Mouse (Mus musculus): Measurements from ENCODE around the gene Rrp36. TPM values are rescaled to one million over a fixed set of nuclear protein-coding genes. Genes with fewer than 3 reads are reported as not detected.
A peak's percentile ranks its signal among the peaks of the same experiment; 100 is the strongest.

Rrp36 gene
- polyA plus RNA-seq, 1 experiment from 2014 or later = 54.4 TPM

- peak overlapping the region; percentile 86 for H3K9ac ChIP-seq
- H3K4me2 ChIP-seq = peak overlapping the region; percentile 86
- H3K4me3 ChIP-seq (replicated peaks) = peak overlapping the region; percentile 65
- H3K4me1 ChIP-seq = peaks cover 38% of the 10 kb centered on the region
- no peak overlapping the region for H3K27ac ChIP-seq
- peaks cover 53% of the 10 kb centered on the region for H3K36me3 ChIP-seq (replicated peaks)
- WGBS = 79% methylated on average over 20 of the region's 20 CpGs
- no peak for ATAC-seq (ENCODE audit: low FRiP score)
- H3K27me3 ChIP-seq = no peaks in the 10 kb centered on the region
- H3K9me3 ChIP-seq = no peaks in the 10 kb centered on the region
Measured at GRCm38 (mm10) chr17:46651755-46652547, 22.2 kb downstream of the Rrp36 start.

- 79% methylated on average over 17 of the region's 17 CpGs for WGBS
- H3K4me3 ChIP-seq (replicated peaks) = peak overlapping the region; percentile 65
- H3K36me3 ChIP-seq (replicated peaks) = peaks cover 47% of the 10 kb centered on the region
- H3K4me1 ChIP-seq = peaks cover 43% of the 10 kb centered on the region
- peak overlapping the region; percentile 86 for H3K9ac ChIP-seq
- H3K4me2 ChIP-seq = peak overlapping the region; percentile 86
- H3K27me3 ChIP-seq = no peaks in the 10 kb centered on the region
- no peak for ATAC-seq (ENCODE audit: low FRiP score)
- peak overlapping the region; percentile 94; the same call in 1 of the 2 replicates for H3K27ac ChIP-seq
- H3K9me3 ChIP-seq = no peaks in the 10 kb centered on the region
Measured at GRCm38 (mm10) chr17:46651292-46651691, 22.9 kb downstream of the Rrp36 start.

DNA sequence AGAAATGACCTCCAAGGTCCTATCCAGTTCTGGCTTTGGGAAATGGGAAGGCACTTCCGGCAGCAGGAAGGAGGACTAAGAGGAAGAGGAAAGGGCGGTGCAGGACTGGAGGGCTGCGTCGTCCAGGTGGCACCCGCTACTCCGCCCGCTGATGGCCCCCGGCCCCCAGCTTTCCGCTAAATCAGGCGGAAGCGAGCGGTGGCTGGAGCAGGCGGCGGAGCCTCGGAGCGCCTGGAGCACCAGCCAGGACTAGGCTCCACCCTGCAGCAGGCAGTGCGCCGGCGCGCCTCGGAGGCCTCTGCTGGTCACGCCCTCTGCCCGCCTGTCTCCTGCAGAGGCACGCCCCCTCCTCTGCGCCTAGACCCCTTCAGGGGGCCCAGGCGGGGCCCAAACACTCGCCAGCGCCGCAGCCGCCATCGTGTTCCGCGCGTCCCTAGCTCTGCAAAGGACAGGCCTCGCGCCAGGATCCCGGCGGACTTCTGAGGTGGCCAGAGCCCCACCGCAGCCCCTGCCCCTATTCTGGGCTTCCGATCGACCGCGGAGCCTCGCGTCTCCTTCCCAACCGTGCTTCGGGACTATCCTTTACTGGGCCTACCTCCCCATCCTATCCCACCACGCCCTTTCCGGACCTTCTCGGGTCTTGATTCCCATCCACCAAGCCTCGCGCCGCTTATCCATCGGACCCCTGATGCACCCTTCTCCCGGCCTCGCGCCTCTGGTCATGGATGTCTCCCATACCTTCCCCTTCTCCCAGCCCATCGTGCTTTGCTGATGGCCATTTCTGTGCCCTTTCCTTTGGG is 23.7 kb downstream of the Rrp36 start, which contains the start of gene Cul7:
Gene Cul7, plus strand, starts transcription at position 106 of the 800 bp plus-strand sequence.
- Histone ChIP-seq H3K27me3 (no peaks in the 10 kb centered on the region), H3K4me2 (peak within 1 kb of the TSS; percentile 86), H3K4me1 (peaks cover 43% of the 10 kb centered on the region), H3K27ac (peak within 1 kb of the TSS; percentile 94), H3K9ac (peak within 1 kb of the TSS; percentile 86), H3K4me3 (replicated peaks) (peak within 1 kb of the TSS; percentile 65), H3K36me3 (replicated peaks) (peaks cover 38% of the 10 kb centered on the region), H3K9me3 (no peaks in the 10 kb centered on the region)
- WGBS = under 1% methylated on average over 58 of the region's 58 CpGs
- peak; percentile 95 for ATAC-seq (ENCODE audit: low FRiP score)

GRCm38 (mm10) chr17:46649811-46650210 is 24.3 kb downstream of the Rrp36 start:
- H3K27ac ChIP-seq = peak overlapping the region; percentile 94
- no peaks in the 10 kb centered on the region for H3K9me3 ChIP-seq
- peak overlapping the region; percentile 86 for H3K4me2 ChIP-seq
- peaks cover 48% of the 10 kb centered on the region for H3K4me1 ChIP-seq
- no peaks in the 10 kb centered on the region for H3K27me3 ChIP-seq
- WGBS = 42% methylated on average over 15 of the region's 15 CpGs
- no peak for ATAC-seq (ENCODE audit: low FRiP score)
- peak overlapping the region; percentile 65 for H3K4me3 ChIP-seq (replicated peaks)
- H3K36me3 ChIP-seq (replicated peaks) = peaks cover 34% of the 10 kb centered on the region
- H3K9ac ChIP-seq = peak overlapping the region; percentile 86

GRCm38 (mm10) chr17:46648436-46648835 is 25.7 kb downstream of the Rrp36 start:
- Histone ChIP-seq H3K9ac (no peak overlapping the region), H3K9me3 (no peaks in the 10 kb centered on the region), H3K4me3 (replicated peaks) (no peak overlapping the region), H3K27ac (no peak overlapping the region), H3K27me3 (no peaks in the 10 kb centered on the region), H3K4me1 (peaks cover 56% of the 10 kb centered on the region), H3K4me2 (no peak overlapping the region), H3K36me3 (replicated peaks) (peaks cover 21% of the 10 kb centered on the region)
- ATAC-seq (ENCODE audit: low FRiP score) = no peak
- 97% methylated on average over 9 of the region's 9 CpGs for WGBS

DNA sequence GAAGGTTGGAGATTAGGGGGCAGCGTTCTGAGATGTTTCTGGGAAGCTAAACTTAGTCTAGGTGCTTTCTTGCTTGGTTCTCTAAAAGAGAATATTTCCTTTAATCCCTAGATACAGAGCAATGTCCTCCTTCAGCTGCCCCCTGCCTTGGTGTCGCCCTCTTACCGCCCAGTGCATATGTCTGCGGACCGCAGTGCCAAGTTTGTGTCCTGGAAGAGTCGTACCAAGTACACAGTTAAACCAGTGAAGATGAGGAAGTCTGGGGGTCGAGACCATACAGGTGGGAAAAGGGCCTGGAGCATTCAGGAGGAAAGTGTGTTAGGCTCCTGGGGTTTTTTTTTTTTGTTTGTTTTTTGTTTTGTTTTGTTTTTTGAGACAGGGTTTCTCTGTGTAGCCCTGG is 26.9 kb downstream of the Rrp36 start:
- Histone ChIP-seq H3K9ac (no peak overlapping the region), H3K27ac (no peak overlapping the region), H3K4me1 (peaks cover 45% of the 10 kb centered on the region), H3K4me3 (replicated peaks) (no peak overlapping the region), H3K27me3 (no peaks in the 10 kb centered on the region), H3K4me2 (peak overlapping the region; percentile 83), H3K36me3 (replicated peaks) (peaks cover 16% of the 10 kb centered on the region), H3K9me3 (no peaks in the 10 kb centered on the region)
- 93% methylated on average over 7 of the region's 7 CpGs for WGBS
- ATAC-seq (ENCODE audit: low FRiP score) = no peak

GRCm38 (mm10) chr17:46646322-46646662 is 27.9 kb downstream of the Rrp36 start:
- peak overlapping the region; percentile 82 for H3K27ac ChIP-seq
- H3K9me3 ChIP-seq = no peaks in the 10 kb centered on the region
- under 1% methylated on average over 19 of the region's 19 CpGs for WGBS
- ATAC-seq (ENCODE audit: low FRiP score) = no peak
- no peaks in the 10 kb centered on the region for H3K27me3 ChIP-seq
- H3K36me3 ChIP-seq (replicated peaks) = peaks cover 26% of the 10 kb centered on the region
- peak overlapping the region; percentile 68 for H3K9ac ChIP-seq
- H3K4me1 ChIP-seq = peaks cover 36% of the 10 kb centered on the region
- H3K4me3 ChIP-seq (replicated peaks) = peak overlapping the region; percentile 81
- H3K4me2 ChIP-seq = peak overlapping the region; percentile 83

DNA sequence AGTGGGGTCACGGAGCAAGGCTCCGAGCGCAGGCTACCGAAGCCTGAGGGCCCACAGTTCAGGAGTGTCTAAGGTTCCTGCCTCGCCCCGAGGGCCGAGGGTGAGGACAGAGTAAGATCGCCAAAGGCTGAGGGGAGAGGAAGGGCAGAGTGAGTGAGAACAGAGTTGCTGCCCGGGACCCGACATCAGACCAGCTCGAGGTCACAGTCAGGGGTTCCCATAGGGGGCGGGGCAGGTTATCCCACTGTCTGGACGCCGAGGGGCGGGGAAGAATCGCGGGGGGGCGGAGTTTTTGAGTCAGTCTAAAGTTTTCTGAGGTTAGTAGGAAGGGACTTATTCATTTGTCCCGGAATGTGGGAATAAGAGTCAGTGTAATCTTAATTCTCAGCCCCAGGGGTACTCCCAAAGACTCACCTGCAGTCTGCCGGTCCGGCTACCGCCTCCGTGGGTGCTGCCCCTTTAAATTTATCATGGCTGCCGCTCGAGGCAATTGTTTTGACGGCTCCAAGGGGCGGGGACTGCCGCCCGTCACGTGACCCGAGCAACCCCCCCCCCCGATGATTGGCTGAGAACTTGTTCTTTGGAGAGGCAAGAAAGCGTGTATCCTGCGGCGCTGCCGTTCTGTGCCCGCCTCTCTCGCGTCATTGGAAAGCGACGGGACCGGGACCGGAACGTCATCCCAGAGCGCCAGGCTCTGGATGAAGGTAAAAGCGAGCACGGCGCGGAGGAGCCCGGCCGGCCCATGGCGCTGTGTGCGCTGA is 28.4 kb downstream of the Rrp36 start, which contains the start of the genes Klc4 and Mrpl2:
Gene Klc4, minus strand, starts transcription at position 462 of the 761 bp plus-strand sequence.
Gene Mrpl2, plus strand, starts transcription at position 669 of the 761 bp plus-strand sequence.
- ATAC-seq (ENCODE audit: low FRiP score) = peak; percentile 76
- no peaks in the 10 kb centered on the region for H3K9me3 ChIP-seq
- H3K4me2 ChIP-seq = peak within 1 kb of the TSS; percentile 83
- peak within 1 kb of the TSS; percentile 81 for H3K4me3 ChIP-seq (replicated peaks)
- peaks cover 30% of the 10 kb centered on the region for H3K4me1 ChIP-seq
- peaks cover 30% of the 10 kb centered on the region for H3K36me3 ChIP-seq (replicated peaks)
- WGBS = under 1% methylated on average over 53 of the region's 53 CpGs
- H3K27ac ChIP-seq = peak within 1 kb of the TSS; percentile 82
- H3K27me3 ChIP-seq = no peaks in the 10 kb centered on the region
- peak within 1 kb of the TSS; percentile 85 for H3K9ac ChIP-seq

- Histone ChIP-seq H3K36me3 (replicated peaks) (peaks cover 38% of the 10 kb centered on the region), H3K9me3 (no peaks in the 10 kb centered on the region), H3K27me3 (no peaks in the 10 kb centered on the region), H3K4me1 (peaks cover 29% of the 10 kb centered on the region), H3K27ac (peak overlapping the region; percentile 37; the same call in 1 of the 2 replicates), H3K4me2 (peak overlapping the region; percentile 83), H3K9ac (peak overlapping the region; percentile 85), H3K4me3 (replicated peaks) (peak overlapping the region; percentile 81)
- no peak for ATAC-seq (ENCODE audit: low FRiP score)
- 10% methylated on average over 11 of the region's 11 CpGs for WGBS
Measured at GRCm38 (mm10) chr17:46644916-46645475, 29.2 kb downstream of the Rrp36 start.

DNA sequence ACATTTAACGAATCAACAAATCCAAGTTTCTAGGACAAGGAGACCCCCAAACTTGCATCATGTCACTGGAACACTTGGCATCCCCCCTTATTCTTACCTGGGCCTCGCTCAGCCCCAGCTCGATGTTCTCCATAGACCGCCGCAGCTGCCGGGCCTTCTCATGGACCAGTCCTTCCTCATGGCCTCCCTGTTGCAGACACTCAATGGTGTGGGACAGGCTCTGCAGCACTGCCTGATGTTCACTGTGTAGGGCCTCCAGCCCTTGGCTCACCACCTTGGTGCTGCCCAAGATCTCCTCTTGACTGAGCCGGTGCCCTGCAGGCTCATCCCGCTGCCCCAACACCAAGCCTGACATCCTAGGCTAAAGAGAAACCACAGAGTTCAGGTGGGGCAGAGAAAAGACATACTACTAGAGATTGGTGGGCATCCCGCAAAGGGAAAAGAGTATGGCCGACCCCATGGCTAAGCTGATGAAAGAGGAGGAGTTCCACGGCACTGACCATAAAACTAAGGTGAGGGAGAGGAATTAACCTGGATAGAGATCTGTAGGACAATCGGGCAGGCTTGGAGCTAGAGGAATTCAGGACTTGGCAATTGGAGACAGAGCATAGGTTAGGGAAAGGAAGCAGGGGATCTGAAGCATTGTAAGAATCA is 29.9 kb downstream of the Rrp36 start:
- Histone ChIP-seq H3K9me3 (no peaks in the 10 kb centered on the region), H3K4me1 (peaks cover 22% of the 10 kb centered on the region), H3K36me3 (replicated peaks) (peaks cover 45% of the 10 kb centered on the region), H3K4me3 (replicated peaks) (peak overlapping the region; percentile 81; the same call in 1 of the 2 replicates), H3K4me2 (peak overlapping the region; percentile 83), H3K27ac (no peak overlapping the region), H3K9ac (peak overlapping the region; percentile 85), H3K27me3 (no peaks in the 10 kb centered on the region)
- 90% methylated on average over 12 of the region's 12 CpGs for WGBS
- no peak for ATAC-seq (ENCODE audit: low FRiP score)

GRCm38 (mm10) chr17:46642060-46642459 is 32.1 kb downstream of the Rrp36 start:
- H3K27ac ChIP-seq = no peak overlapping the region

More at GRCm38 (mm10) chr17:46642060-46642459, 32.1 kb downstream of the Rrp36 start:
- no peak overlapping the region for H3K4me3 ChIP-seq (replicated peaks)
- ATAC-seq (ENCODE audit: low FRiP score) = no peak
- peaks cover 41% of the 10 kb centered on the region for H3K36me3 ChIP-seq (replicated peaks)
- no peaks in the 10 kb centered on the region for H3K27me3 ChIP-seq
- no peaks in the 10 kb centered on the region for H3K9me3 ChIP-seq
- no peak overlapping the region for H3K4me2 ChIP-seq
- WGBS = 91% methylated on average over 17 of the region's 17 CpGs
- peaks cover 19% of the 10 kb centered on the region for H3K4me1 ChIP-seq
- no peak overlapping the region for H3K9ac ChIP-seq
